Mouse (Mus musculus) liver, postnatal 0 days (tissue): ENCODE results near the gene Serf2.
"Not testable (repeated sequence)": the region's sequence is repeated elsewhere in the genome, so short reads cannot be mapped to it uniquely, and the experiment has no call there.

Experiments
- CTCF ChIP-seq: sonication (generic); IDR thresholded peaks from 2 replicates; pipeline ENCODE4 v1.5.1; 2016; ENCODE audit warnings: antibody characterized with exemption, low read depth
- EP300 ChIP-seq: IDR thresholded peaks from 2 replicates; pipeline ENCODE4 v1.6.1; 2016; ENCODE audit warnings: antibody characterized with exemption, low read depth, mild to moderate bottlenecking

GRCm38 (mm10) chr2:121480916-121481315 lies 31.9 kb downstream of the Serf2 start:
- TF ChIP-seq EP300, CTCF: not testable (repeated sequence)
